Mouse (Mus musculus) spleen, adult 18-20 months (tissue): ENCODE measurements around the gene Gm10717.
"Not testable (repeated sequence)": the region's sequence is repeated elsewhere in the genome, so short reads cannot be mapped to it uniquely, and the experiment has no call there.

Experiments
- DNase-seq, 2 experiments: peaks; one replicate each; pipeline ENCODE4 v3.0.0; 2022; ENCODE audit warnings: mixed read lengths in 2 of 2

Gene Gm10717

DNA sequence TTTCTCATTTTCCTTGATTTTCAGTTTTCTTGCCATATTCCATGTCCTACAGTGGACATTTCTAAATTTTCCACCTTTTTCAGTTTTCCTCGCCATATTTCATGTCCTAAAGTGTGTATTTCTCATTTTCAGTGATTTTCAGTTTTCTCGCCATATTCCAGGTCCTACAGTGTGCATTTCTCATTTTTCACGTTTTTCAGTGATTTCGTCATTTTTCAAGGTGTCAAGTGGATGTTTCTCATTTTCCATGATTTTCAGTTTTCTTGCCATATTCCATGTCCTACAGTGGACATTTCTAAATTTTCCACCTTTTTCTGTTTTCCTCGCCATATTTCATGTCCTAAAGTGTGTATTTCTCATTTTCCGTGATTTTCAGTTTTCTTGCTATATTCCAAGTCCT is 436 bp downstream of the Gm10717 start:
- peak; percentile 48 to 62 for DNase-seq

DNA sequence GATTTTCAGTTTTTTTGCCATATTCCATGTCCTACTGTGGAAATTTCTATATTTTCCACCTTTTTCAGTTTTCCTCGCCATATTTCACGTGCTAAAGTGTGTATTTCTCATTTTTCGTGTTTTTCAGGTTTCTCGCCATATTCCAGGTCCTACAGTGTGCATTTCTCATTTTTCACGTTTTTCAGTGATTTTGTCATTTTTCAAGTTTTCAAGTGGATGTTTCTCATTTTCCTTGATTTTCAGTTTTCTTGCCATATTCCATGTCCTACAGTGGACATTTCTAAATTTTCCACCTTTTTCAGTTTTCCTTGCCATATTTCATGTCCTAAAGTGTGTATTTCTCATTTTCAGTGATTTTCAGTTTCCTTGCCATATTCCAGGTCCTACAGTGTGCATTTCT is 919 bp downstream of the Gm10717 start:
- not testable (repeated sequence) for DNase-seq

DNA sequence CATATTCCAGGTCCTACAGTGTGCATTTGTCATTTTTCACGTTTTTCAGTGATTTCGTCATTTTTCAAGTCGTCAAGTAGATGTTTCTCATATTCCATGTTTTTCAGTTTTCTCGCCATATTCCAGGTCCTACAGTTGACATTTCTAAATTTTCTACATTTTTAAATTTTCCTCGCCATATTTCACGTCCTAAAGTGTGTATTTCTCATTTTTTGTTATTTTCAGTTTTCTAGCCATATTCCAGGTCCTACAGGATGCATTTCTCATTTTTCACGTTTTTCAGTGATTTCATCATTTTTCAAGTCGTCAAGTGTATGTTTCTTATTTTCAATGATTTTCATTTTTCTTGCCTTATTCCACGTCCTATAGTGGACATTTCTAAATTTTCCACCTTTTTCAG is 1.5 kb downstream of the Gm10717 start:
- not testable (repeated sequence) for DNase-seq

DNA sequence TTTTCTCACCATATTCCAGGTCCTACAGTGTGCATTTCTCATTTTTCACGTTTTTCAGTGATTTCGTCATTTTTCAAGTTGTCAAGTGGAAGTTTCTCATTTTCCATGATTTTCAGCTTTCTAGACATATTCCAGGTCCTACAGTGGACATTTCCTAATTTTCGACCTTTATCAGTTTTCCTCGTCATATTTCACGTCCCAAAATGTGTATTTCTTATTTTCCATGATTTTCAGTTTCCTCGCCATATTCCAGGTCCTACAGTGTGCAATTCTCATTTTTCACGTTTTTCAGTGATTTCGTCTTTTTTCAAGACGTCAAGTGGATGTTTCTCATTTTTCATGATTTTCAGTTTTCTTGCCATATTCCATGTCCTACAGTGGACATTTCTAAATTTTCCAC is 2.0 kb downstream of the Gm10717 start:
- DNase-seq, result not testable (repeated sequence)

DNA sequence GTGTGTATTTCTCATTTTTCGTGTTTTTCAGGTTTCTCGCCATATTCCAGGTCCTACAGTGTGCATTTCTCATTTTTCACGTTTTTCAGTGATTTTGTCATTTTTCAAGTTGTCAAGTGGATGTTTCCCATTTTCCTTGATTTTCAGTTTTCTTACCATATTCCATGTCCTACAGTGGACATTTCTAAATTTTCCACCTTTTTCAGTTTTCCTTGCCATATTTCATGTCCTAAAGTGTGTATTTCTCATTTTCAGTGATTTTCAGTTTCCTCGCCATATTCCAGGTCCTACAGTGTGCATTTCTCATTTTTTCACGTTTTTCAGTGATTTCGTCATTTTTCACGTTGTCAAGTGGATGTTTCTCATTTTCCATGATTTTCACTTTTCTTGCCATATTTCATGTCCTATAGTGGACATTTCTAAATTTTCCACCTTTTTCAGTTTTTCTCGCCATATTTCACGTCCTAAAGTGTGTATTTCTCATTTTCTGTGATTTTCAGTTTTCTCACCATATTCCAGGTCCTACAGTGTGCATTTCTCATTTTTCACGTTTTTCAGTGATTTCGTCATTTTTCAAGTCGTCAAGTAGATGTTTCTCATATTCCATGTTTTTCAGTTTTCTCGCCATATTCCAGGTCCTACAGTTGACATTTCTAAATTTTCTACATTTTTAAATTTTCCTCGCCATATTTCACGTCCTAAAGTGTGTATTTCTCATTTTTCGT is 4.2 kb downstream of the Gm10717 start:
- DNase-seq, result peak in 1 of 2 experiments; percentile 11

DNA sequence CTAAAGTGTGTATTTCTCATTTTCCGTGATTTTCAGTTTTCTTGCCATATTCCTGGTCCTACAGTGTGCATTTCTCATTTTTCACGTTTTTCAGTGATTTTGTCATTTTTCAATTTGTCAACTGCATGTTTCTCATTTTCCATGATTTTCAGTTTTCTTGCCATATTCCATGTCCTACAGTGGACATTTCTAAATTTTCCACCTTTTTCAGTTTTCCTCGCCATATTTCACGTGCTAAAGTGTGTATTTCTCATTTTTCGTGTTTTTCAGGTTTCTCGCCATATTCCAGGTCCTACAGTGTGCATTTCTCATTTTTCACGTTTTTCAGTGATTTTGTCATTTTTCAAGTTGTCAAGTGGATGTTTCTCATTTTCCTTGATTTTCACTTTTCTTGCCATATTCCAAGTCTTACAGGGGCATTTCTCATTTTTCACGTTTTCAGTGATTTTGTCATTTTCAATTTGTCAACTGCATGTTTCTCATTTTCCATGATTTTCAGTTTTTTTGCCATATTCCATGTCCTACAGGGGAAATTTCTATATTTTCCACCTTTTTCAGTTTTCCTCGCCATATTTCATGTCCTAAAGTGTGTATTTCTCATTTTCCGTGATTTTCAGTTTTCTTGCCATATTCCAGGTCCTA is 5.6 kb downstream of the Gm10717 start:
- not testable (repeated sequence) for DNase-seq

DNA sequence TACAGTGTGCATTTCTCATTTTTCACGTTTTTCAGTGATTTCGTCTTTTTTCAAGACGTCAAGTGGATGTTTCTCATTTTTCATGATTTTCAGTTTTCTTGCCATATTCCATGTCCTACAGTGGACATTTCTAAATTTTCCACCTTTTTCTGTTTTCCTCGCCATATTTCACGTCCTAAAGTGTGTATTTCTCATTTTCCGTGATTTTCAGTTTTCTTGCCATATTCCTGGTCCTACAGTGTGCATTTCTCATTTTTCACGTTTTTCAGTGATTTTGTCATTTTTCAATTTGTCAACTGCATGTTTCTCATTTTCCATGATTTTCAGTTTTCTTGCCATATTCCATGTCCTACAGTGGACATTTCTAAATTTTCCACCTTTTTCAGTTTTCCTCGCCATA is 9.1 kb downstream of the Gm10717 start, which contains the start of gene Gm17535:
Gm17535 (plus strand) TSS at position 301 of the 400 bp plus-strand sequence.
- DNase-seq, result not testable (repeated sequence)

DNA sequence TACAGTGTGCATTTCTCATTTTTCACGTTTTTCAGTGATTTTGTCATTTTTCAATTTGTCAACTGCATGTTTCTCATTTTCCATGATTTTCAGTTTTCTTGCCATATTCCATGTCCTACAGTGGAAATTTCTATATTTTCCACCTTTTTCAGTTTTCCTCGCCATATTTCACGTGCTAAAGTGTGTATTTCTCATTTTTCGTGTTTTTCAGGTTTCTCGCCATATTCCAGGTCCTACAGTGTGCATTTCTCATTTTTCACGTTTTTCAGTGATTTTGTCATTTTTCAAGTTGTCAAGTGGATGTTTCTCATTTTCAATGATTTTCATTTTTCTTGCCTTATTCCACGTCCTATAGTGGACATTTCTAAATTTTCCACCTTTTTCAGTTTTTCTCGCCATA is 11.4 kb downstream of the Gm10717 start, which contains the start of gene Gm10715:
Gm10715 (plus strand) TSS at position 301 of the 400 bp plus-strand sequence.
- DNase-seq, result not testable (repeated sequence)

DNA sequence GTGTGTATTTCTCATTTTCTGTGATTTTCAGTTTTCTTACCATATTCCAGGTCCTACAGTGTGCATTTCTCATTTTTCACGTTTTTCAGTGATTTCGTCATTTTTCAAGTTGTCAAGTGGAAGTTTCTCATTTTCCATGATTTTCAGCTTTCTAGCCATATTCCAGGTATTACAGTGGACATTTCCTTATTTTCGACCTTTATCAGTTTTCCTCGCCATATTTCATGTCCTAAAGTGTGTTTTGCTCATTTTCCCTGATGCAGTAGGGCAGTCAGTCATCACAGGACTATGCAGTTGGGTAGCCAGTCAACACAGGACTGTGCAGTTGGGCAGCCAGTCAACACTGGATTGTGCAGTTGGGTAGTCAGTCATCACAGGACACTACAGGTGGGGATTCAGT is 12.9 kb downstream of the Gm10717 start:
- DNase-seq, result not testable (repeated sequence)
